Mouse (Mus musculus): ENCODE data around the gene Cnrip1.

Gene Cnrip1

DNA sequence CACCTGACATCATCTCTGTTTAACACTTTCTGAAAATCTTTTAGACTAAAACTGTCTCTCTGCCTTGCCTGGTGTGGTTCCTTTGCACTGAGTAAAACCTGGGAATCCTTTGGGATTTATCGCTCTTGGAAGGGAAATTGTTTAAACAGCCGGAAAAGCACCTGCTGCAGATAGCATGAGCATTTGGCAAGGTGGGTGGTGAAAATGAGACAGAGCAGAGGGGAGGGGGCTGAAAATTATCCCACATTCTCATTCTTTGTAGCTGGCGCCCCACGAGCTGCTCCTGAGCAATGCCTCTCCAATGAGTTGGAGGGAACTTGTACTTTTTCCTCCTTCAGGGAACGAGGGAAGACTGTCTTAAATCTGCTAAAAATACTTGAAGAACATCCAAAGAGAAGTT is 55.5 kb downstream of the Cnrip1 start:
- in situ Hi-C loops (cut with MboI, MseI): no loop called here

DNA sequence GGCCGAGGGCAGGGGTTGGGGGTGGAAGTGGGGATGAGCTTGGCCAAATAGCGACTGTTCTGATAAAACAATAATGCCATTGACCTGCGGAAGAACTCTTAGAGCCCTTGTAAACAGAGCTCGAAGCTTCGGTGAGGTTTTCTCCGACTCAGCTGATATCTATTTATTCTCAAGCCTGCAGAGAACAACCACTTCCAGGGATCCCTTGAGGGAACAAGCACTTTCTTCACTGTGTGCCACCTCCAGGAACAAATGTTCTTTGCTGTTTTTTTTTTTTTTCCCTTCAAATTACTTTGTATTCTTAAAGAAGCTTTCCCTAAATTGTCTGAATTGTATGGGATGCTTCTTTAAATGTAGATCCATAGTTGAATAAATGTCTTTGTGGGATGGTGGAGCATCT is 56.0 kb downstream of the Cnrip1 start:
- in situ Hi-C loops (cut with MboI, MseI): no loop called here

DNA sequence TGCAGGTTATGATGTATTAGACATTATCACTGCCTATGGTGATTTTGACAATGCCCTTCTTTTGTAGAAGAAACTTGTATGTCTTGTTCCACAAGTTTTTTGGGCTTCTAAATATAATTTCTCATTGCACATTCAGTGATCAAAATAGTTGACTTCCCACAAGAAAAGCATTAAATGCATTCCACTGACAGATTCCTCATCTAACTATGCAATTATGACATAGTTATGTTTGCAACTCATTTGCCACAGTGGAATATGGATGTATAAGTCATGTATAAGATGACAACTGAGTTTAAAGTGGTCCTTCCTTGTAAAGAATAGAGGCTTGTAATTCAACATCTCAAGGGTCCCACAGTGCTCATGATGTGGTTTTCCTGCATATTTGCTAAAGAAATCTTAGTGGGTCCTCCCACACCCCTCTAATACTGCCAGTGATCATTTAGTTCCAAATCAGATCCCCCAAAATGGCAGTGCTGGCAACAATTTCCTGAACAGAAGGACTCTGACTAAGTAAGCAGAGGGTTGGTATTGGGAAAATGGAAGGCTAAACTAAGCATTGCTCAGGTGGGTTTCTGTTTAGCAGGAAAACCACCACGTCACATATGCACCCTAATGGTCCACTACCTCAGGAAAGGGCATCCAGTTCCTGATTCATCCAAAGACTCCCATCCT is 61.2 kb downstream of the Cnrip1 start:
- in situ Hi-C loops (cut with MboI, MseI): no loop called here

DNA sequence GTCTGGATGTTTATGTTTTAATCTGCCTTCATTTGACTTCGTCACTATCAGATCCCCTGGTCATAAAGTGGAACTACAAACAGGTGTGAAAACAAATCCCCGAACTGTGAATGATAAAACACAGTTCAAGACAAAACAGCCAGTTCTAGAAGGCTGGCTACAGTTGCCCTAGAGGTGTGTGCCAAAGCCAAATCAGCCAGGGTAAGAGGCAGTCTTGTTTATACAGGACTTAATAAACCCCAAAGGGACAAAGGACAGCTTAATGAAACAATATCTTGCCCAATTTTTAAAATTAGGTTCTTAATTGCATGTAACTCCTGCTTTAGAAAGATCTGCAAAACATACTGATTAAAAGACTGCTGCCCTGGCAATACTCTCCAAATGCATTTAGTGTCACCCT is 75.0 kb downstream of the Cnrip1 start:
- in situ Hi-C loops (cut with MboI, MseI): loop anchor here (5.0 kb wide), 1 partner anchor 84 kb away; no protein-coding TSS in a partner anchor
